Mouse (Mus musculus): Measurements from ENCODE around the gene Ipo13.

DNA sequence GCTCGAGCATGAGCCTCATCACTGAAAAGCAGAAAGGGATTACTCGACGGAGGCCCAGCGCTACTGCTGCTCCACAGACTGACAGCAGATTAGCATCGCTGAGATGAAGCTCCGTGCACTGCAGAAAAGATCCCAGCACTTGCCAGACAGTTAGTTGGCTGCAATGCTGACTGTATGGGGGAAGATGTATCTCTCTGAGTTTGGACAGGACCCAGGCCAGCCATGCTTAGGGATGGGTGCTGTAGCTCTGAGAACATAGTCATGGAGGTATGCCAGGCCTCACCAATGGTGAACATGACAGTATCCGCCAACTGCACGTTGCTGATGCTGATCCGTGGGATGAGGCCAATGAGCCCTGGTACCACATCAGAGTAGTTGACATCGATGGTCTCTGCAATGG, 10.7 kb downstream of the Ipo13 start:
- no peak for TF ChIP-seq CTCF (IDR thresholded peaks at IDR 0.05; ENCODE audit: extremely low read depth, insufficient read depth, insufficient read length, insufficient replicate concordance)
- no peak for TF ChIP-seq POLR2A (IDR thresholded peaks at IDR 0.05; ENCODE audit: low read depth, low read length)

All from spleen, adult 2 months (tissue).